Mouse (Mus musculus) spleen, adult 2 months (tissue): ENCODE measurements around the gene Pithd1.

Experiments used
- CTCF ChIP-seq: fragments of 200-500 bp; IDR thresholded peaks from 2 replicates; pipeline ENCODE4 v1.5.1; 2011; ENCODE audit warnings: mild to moderate bottlenecking, inconsistent platforms; ENCODE audit not compliant: insufficient read depth, insufficient read length, insufficient replicate concordance; ENCODE audit errors: extremely low read depth
- POLR2A ChIP-seq: fragments of 200-500 bp; IDR thresholded peaks from 2 replicates; pipeline ENCODE4 v1.6.1; 2011; ENCODE audit warnings: low read depth, low read length, inconsistent platforms

DNA sequence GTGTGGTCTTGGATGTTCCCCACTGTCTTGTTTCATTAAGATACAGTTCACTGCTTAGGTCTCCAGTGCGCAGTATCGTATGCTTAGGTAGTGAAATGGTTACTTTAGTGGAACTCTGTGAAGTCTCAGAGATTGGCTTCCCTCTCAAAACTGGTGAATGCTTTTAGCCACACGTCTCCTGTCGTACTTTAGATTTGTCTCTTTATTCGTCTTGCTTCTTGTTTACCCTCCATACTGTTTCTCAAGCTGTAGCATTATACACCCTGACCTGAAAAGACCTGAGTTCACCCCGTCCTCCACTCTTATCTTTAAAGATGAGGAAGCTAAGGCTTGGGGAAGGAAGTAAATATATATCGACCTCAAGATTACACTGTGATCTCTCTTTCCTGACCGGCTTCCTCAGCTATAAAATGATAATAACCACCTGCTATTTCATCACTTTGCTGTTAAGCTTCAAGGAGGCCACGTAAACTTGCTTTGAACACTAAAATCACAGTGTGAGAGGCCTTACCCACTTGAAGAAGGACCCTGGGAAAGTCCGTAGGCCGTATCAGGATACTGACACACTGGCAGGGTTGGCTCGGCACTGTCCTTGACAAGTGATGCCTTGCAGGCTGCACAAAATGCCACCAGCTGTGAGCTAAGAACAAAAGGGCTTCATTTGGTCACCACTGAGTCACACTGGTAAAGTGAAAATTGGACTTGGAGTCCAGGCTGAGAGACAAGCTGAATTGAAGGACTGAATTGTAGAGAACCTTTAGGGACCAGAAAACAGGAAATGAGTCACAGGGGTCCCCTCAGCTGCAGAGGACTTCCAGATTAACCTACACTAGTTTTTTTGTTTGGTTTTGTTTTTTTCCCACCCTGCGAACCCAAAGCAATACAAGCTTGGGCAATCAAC lies 13.9 kb downstream of the Pithd1 start:
- no peak for TF ChIP-seq CTCF
- TF ChIP-seq POLR2A, result no peak
